Mouse (Mus musculus): ENCODE measurements at regions not wholly inside any gene's neighbourhood (a gene's known extent, or its start where the extent isn't known, plus 50 kb on each side); places are given as distances from the start of the nearest gene placed in this dataset.

DNA sequence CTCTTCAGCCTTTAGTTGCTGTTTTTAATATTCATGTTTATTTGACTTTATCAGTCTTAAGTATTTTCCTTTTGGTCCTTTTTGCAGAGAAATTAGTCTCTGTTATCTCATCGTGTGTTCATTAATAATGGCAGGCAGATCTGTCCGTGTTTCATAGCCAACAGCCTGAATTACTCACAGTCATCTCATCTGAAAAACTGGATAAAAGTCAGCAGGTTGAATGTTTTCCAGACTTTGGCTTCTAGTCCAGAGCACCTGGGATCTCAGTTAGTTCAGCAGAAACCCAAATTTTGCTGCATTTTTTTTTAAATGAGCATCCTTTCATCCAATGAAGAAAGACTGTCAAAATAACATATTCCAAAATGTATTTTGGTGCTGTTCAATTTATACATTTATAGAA is 224.3 kb downstream of the Btg1 start:
- Histone ChIP-seq H3K4me2 (replicated peaks; ENCODE audit: low read depth, low read length) (no peak overlapping the region), H3K4me1 (ENCODE audit: insufficient read depth, low read depth, low read length) (no peaks in the 10 kb centered on the region), H3K36me3 (ENCODE audit: insufficient read depth, low read length) (no peaks in the 10 kb centered on the region), H3K4me3 (ENCODE audit: low read depth, low read length) (no peak overlapping the region), H3K9me3 (ENCODE audit: low read length) (no peaks in the 10 kb centered on the region), H3K27me3 (replicated peaks; ENCODE audit: insufficient read depth, low read length) (no peaks in the 10 kb centered on the region), H3K27ac (ENCODE audit: low read length) (no peak overlapping the region), H3K9ac (replicated peaks; ENCODE audit: low read depth) (no peak overlapping the region)
- WGBS, result 54% methylated on average over 2 of the region's 2 CpGs
- DNase-seq (ENCODE audit: low spot score), result no peak
- no peak for ATAC-seq
- TF ChIP-seq CTCF (IDR thresholded peaks at IDR 0.05), result no peak
- TF ChIP-seq EP300 (IDR thresholded peaks at IDR 0.05), result no peak

DNA sequence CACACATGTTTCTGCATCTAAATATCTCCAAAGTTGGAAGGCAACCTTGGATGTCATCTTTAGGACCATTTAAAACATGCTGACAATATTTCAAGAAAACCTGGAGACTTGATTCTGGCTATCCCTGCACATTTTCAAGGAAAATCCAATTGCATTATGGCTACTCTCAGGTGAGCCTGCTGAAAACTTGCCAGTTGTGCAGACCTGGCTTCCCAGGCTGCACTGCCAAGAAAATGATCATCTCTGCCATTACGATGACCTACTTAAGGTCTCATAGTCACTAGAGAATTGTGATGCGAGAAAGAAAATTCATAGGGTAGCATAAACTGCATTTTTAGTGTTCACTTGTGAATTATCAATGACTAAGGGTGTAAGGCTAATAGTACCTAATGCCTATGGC is 225.2 kb downstream of the Btg1 start:
- DNase-seq (ENCODE audit: low spot score), result no peak
- Histone ChIP-seq H3K27ac (ENCODE audit: low read length) (no peak overlapping the region), H3K9ac (replicated peaks; ENCODE audit: low read depth) (no peak overlapping the region), H3K4me1 (ENCODE audit: insufficient read depth, low read depth, low read length) (no peaks in the 10 kb centered on the region), H3K4me3 (ENCODE audit: low read depth, low read length) (no peak overlapping the region), H3K9me3 (ENCODE audit: low read length) (no peaks in the 10 kb centered on the region), H3K27me3 (replicated peaks; ENCODE audit: insufficient read depth, low read length) (no peaks in the 10 kb centered on the region), H3K4me2 (replicated peaks; ENCODE audit: low read depth, low read length) (no peak overlapping the region), H3K36me3 (ENCODE audit: insufficient read depth, low read length) (no peaks in the 10 kb centered on the region)
- no peak for TF ChIP-seq CTCF (IDR thresholded peaks at IDR 0.05)
- ATAC-seq, result no peak
- 96% methylated on average over 2 of the region's 2 CpGs for WGBS

DNA sequence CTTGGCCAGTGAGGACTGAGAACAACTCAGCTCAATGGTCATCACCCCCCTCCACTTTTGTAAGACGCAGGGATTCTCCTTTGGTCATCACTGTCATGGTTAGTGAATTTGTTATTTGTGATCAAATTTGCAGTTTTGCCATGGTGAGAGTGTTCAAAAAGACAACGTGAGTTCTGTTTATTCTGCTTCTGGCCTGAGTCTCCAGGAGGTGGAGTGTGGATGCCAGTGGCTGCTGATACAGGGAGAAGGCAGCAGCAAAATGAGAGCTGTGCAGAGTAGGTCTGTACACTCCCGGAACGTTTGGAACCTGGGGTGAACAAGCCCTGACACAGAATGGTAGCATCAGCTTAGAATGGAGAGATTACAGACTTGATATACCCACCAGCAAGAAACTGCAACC is 229.1 kb downstream of the Btg1 start:
- Histone ChIP-seq H3K27me3 (replicated peaks; ENCODE audit: insufficient read depth, low read length) (no peaks in the 10 kb centered on the region), H3K9me3 (ENCODE audit: low read length) (no peaks in the 10 kb centered on the region), H3K4me2 (replicated peaks; ENCODE audit: low read depth, low read length) (no peak overlapping the region), H3K36me3 (ENCODE audit: insufficient read depth, low read length) (no peaks in the 10 kb centered on the region), H3K9ac (replicated peaks; ENCODE audit: low read depth) (no peak overlapping the region), H3K27ac (ENCODE audit: low read length) (no peak overlapping the region), H3K4me1 (ENCODE audit: insufficient read depth, low read depth, low read length) (no peaks in the 10 kb centered on the region), H3K4me3 (ENCODE audit: low read depth, low read length) (no peak overlapping the region)
- TF ChIP-seq CTCF (IDR thresholded peaks at IDR 0.05), result no peak
- TF ChIP-seq EP300 (IDR thresholded peaks at IDR 0.05), result no peak
- DNase-seq (ENCODE audit: low spot score) (no peak), ATAC-seq (no peak)
- WGBS, result 62% methylated on average over 4 of the region's 4 CpGs

DNA sequence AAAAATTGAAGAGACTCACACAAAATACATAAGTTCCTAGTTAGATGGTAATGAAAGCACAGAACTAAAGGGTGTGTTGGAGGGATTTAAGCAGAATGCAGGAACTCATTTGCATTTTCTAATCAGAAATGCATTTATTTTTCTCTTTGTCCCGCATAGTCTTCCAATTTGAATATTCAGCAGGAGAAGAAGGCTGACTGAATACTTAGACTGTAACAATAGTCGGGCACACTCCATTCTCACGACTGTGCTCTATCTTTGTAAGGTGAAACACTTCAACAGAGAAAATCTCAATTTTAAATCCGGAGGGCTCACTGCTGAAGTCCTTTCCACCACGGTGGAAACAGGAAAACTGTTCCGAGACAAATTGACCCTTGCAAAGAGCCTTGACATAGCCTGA is 230.2 kb downstream of the Btg1 start:
- Histone ChIP-seq H3K4me2 (replicated peaks; ENCODE audit: low read depth, low read length) (no peak overlapping the region), H3K36me3 (ENCODE audit: insufficient read depth, low read length) (no peaks in the 10 kb centered on the region), H3K27me3 (replicated peaks; ENCODE audit: insufficient read depth, low read length) (no peaks in the 10 kb centered on the region), H3K9ac (replicated peaks; ENCODE audit: low read depth) (no peak overlapping the region), H3K4me1 (ENCODE audit: insufficient read depth, low read depth, low read length) (no peaks in the 10 kb centered on the region), H3K27ac (ENCODE audit: low read length) (no peak overlapping the region), H3K9me3 (ENCODE audit: low read length) (no peaks in the 10 kb centered on the region), H3K4me3 (ENCODE audit: low read depth, low read length) (no peak overlapping the region)
- TF ChIP-seq CTCF (IDR thresholded peaks at IDR 0.05), result no peak
- TF ChIP-seq EP300 (IDR thresholded peaks at IDR 0.05), result no peak
- ATAC-seq, result no peak
- WGBS, result 70% methylated on average over 6 of the region's 6 CpGs
- DNase-seq (ENCODE audit: low spot score), result no peak

DNA sequence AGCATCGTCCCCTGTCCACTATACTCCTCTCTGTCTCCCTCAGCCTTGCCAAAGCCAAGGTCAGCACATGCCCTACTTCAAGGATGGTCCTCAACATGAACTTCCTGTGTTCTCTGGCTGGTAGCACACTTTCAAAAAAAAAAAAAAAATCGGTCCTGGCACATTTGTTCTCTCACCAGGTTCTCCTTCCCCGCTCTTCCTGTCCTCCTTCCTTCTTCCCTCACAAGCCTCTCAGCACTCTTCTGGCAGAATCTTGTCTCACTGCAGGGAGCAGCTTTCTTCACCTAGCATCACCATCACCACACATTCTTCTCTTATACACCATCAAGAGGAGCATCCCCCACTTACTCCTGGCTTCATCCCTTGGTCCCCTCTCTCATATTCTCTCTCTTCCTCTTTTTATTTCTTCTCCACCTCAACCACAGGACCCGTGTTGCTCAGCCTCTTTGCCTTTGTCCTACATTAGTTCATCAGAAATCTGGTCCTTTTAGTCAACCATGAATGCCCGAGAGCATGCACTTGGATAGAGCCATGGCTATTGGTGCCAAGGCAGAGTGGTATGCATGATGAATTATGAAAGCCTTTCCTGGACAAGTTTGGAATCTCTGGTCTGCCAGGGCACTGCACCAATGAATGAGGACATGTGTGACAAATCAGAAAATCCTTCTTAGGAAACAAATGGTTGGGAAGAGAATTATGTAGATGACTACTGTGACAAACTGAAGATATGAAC is 230.8 kb downstream of the Btg1 start:
- ATAC-seq, result no peak
- Histone ChIP-seq H3K4me1 (ENCODE audit: insufficient read depth, low read depth, low read length) (no peaks in the 10 kb centered on the region), H3K27me3 (replicated peaks; ENCODE audit: insufficient read depth, low read length) (no peaks in the 10 kb centered on the region), H3K9ac (replicated peaks; ENCODE audit: low read depth) (no peak overlapping the region), H3K27ac (ENCODE audit: low read length) (no peak overlapping the region), H3K4me3 (ENCODE audit: low read depth, low read length) (no peak overlapping the region), H3K4me2 (replicated peaks; ENCODE audit: low read depth, low read length) (no peak overlapping the region), H3K36me3 (ENCODE audit: insufficient read depth, low read length) (no peaks in the 10 kb centered on the region), H3K9me3 (ENCODE audit: low read length) (no peaks in the 10 kb centered on the region)
- DNase-seq (ENCODE audit: low spot score), result no peak
- no peak for TF ChIP-seq CTCF (IDR thresholded peaks at IDR 0.05)
- TF ChIP-seq EP300 (IDR thresholded peaks at IDR 0.05), result no peak
- WGBS, result 61% methylated on average over 5 of the region's 5 CpGs

DNA sequence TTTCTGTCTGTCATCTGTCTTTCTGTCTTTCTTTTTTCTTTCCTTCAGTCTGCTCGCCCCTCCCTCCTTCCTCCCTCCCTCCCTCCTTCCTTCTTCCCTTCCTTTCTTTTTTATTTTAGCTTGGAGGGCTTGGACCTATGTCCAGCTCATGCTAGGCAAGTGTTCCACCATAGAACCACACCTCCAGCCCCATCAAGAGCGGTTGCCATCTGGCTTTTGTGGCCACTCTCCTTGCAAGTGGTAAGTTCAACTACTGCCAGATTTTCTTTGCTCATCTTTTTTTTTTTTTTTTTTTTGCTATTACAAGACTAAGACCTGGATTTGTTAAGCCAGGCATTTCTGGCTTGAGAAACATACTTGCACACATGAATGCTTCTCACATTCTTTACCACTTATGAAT is 231.7 kb downstream of the Btg1 start:
- no peaks in the 10 kb centered on the region for H3K36me3 ChIP-seq (ENCODE audit: insufficient read depth, low read length)

DNA sequence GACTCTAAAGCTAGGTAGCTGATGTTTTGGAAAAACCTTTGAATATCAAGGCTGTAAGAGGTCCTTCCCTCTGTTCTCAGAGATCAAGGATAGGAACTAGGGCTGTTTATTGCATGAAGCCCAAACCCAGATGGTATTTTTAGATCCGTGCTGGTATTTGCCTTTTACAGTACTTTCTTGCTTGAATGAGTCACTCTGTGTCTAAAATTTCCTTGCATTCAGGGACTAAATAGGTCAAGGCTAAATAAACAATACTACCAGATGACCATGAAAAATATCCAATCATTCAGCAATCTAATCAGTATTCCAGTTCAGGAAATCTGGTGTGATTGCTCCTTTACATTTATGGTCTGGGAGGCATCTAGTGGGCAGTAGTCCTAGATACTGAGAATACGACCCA is 243.6 kb downstream of the Btg1 start:
- Histone ChIP-seq H3K9ac (replicated peaks; ENCODE audit: low read depth) (no peak overlapping the region), H3K9me3 (ENCODE audit: low read length) (no peaks in the 10 kb centered on the region), H3K27me3 (replicated peaks; ENCODE audit: insufficient read depth, low read length) (no peaks in the 10 kb centered on the region), H3K36me3 (ENCODE audit: insufficient read depth, low read length) (no peaks in the 10 kb centered on the region), H3K4me2 (replicated peaks; ENCODE audit: low read depth, low read length) (no peak overlapping the region), H3K27ac (ENCODE audit: low read length) (no peak overlapping the region), H3K4me1 (ENCODE audit: insufficient read depth, low read depth, low read length) (no peaks in the 10 kb centered on the region), H3K4me3 (ENCODE audit: low read depth, low read length) (no peak overlapping the region)
- TF ChIP-seq EP300 (IDR thresholded peaks at IDR 0.05) (no peak), CTCF (IDR thresholded peaks at IDR 0.05) (no peak)
- 68% methylated on average over 2 of the region's 2 CpGs for WGBS
- ATAC-seq (no peak), DNase-seq (ENCODE audit: low spot score) (no peak)

More for the DNA sequence above, 231.7 kb downstream of the Btg1 start:
- H3K4me1 ChIP-seq (ENCODE audit: insufficient read depth, low read depth, low read length), result no peaks in the 10 kb centered on the region
- H3K27me3 ChIP-seq (replicated peaks; ENCODE audit: insufficient read depth, low read length), result no peaks in the 10 kb centered on the region
- DNase-seq (ENCODE audit: low spot score), result no peak
- no peak overlapping the region for H3K4me3 ChIP-seq (ENCODE audit: low read depth, low read length)
- no peaks in the 10 kb centered on the region for H3K9me3 ChIP-seq (ENCODE audit: low read length)
- no peak overlapping the region for H3K4me2 ChIP-seq (replicated peaks; ENCODE audit: low read depth, low read length)
- TF ChIP-seq EP300 (IDR thresholded peaks at IDR 0.05), result no peak
- ATAC-seq, result no peak
- H3K9ac ChIP-seq (replicated peaks; ENCODE audit: low read depth), result no peak overlapping the region
- H3K27ac ChIP-seq (ENCODE audit: low read length), result no peak overlapping the region
- WGBS, result 88% methylated on average over 2 of the region's 2 CpGs
